Mouse (Mus musculus) heart, postnatal 0 days (tissue): ENCODE results near the gene Ephb2.

Source experiments
- CTCF ChIP-seq: IDR thresholded peaks from 2 replicates; pipeline ENCODE4 v1.5.1; 2016; ENCODE audit warnings: antibody characterized with exemption, control low read depth, low read depth
- EP300 ChIP-seq: IDR thresholded peaks from 2 replicates; pipeline ENCODE4 v1.6.1; 2016; ENCODE audit warnings: antibody characterized with exemption, low read depth

- TF ChIP-seq EP300 (no peak), CTCF (no peak)
Observed at GRCm38 (mm10) chr4:136684485-136684884, 151.3 kb downstream of the Ephb2 start.
